Mouse (Mus musculus): ENCODE measurements at regions not wholly inside any gene's neighbourhood (a gene's known extent, or its start where the extent isn't known, plus 50 kb on each side); places are given as distances from the start of the nearest gene placed in this dataset.

DNA sequence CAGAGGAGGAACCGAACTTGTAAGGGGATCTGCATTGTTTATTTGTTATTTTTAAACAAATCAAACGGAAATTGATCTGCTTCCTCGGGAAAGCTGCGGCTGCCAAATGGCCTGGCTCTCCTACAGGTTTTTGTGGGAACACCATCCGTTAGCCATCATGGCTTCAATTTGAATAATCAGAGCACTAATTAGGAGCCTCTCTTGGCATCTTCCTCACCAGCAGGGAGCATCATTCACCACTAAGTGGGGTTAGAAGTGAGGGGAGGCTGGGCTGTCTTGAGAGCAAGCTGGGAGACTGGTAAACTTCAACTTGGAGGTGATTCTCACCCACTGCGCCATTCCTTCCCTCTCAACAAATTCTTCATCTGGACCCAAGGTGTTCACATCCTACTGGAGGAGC lies 60.2 kb upstream of the Xylt1 start:
- H3K27me3 ChIP-seq (ENCODE audit: control insufficient read depth, insufficient read depth, insufficient read length), result no peaks in the 10 kb centered on the region
- H3K36me3 ChIP-seq (ENCODE audit: control insufficient read depth, insufficient read depth), result no peaks in the 10 kb centered on the region
- no peak overlapping the region for H3K4me3 ChIP-seq (ENCODE audit: insufficient read depth, poor library complexity, severe bottlenecking)
- H3ac ChIP-seq (ENCODE audit: control insufficient read depth, insufficient read length, low read depth), result no peak overlapping the region
- H3K79me2 ChIP-seq (ENCODE audit: control insufficient read depth, insufficient read depth), result no peaks in the 10 kb centered on the region
- no peak for TF ChIP-seq MAX (IDR thresholded peaks at IDR 0.05)
- no peak for TF ChIP-seq FOSL1 (IDR thresholded peaks at IDR 0.05; ENCODE audit: insufficient read depth, low read length, poor library complexity, severe bottlenecking)
- no peak for TF ChIP-seq USF1 (IDR thresholded peaks at IDR 0.05; ENCODE audit: low read depth)
- no peak for TF ChIP-seq MYOD1 (IDR thresholded peaks at IDR 0.05; ENCODE audit: control insufficient read depth, insufficient read length, low read depth)
- no peak for TF ChIP-seq CTCF (IDR thresholded peaks at IDR 0.05; ENCODE audit: control insufficient read depth, insufficient read depth, insufficient read length)
- no peak for TF ChIP-seq MYOG (IDR thresholded peaks at IDR 0.05; ENCODE audit: control insufficient read depth, extremely low read depth, insufficient read length)
- no peak for TF ChIP-seq CEBPB (IDR thresholded peaks at IDR 0.05; ENCODE audit: low read depth)
- no peaks in the 10 kb centered on the region for H3K79me3 ChIP-seq (ENCODE audit: low read depth)

All from C2C12 (cell line).